ENCODE assay signal across 26 mouse cellular contexts in the genomic region with DNA sequence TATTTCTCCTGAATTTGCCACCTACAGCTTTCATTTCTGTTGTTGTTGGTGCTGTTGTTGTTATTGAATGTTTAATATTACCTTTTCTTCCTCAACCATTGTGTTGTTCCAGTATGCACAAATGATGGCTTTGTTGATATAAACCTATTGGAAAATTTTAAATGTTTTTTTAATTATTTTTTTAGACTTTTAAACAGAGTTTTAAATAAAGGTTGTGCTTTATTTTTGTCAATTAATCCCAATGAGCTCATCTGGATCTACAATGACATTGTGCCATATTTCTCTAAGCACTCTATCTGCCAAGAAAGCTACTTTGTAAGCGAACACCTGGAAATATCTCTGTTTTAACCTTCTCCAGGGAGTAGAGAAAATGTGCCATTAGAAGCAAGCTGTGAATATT. TPM values are rescaled to one million over a fixed set of nuclear protein-coding genes. Genes with fewer than 3 reads are reported as not detected.
DNase-seq lines count a peak whose midpoint lies in the region; ATAC-seq and TF ChIP-seq lines count a peak whose summit lies in the region.
"Had no signal": no experiment of that assay in that cellular context is flagged by ENCODE, and none has a peak within 500 bp of the region (broad histone marks: within the 10 kb centered on the region; RNA-seq: fewer than 3 reads in every experiment).

Olfr1178 (plus strand) TSS at position 301 of the 400 bp plus-strand sequence.

- no peak within 1 kb of the TSS for H3K9ac ChIP-seq in limb, embryonic 14.5 days (ENCODE audit: low read depth, low read length, severe bottlenecking)

- TF ChIP-seq POLR2A in limb, embryonic 14.5 days (IDR thresholded peaks at IDR 0.05; ENCODE audit: borderline replicate concordance, extremely low read depth, insufficient read depth, insufficient read length): no peak
- TF ChIP-seq POLR2A in bone marrow, adult 2 months (IDR thresholded peaks at IDR 0.05; ENCODE audit: borderline replicate concordance, control insufficient read depth, low read depth, low read length): no peak

- H3K4me2 ChIP-seq in limb, embryonic 14.5 days (replicated peaks; ENCODE audit: low read depth, low read length, severe bottlenecking): no peak within 1 kb of the TSS

- no peak for ATAC-seq in limb, embryonic 14.5 days (ENCODE audit: low FRiP score, low read depth)
- ATAC-seq: activated CD4-positive, CD25-positive, alpha-beta regulatory T cell, adult 4 months; CD4-positive, CD25-positive, alpha-beta regulatory T cell, adult 4 months; Patski had no signal

- H3K36me3 ChIP-seq in limb, embryonic 14.5 days (ENCODE audit: control insufficient read depth, insufficient read depth, low read length): no peaks in the 10 kb centered on the region
- H3K36me3 ChIP-seq in limb, embryonic 10.5 days: no peaks in the 10 kb centered on the region
- H3K36me3 ChIP-seq: G1E had no signal

- H3K27ac ChIP-seq in limb, embryonic 14.5 days (replicated peaks; ENCODE audit: low read depth, low read length): no peak within 1 kb of the TSS
- no peak within 1 kb of the TSS for H3K27ac ChIP-seq in limb, embryonic 10.5 days
- no peak within 1 kb of the TSS for H3K27ac ChIP-seq in bone marrow, adult 2 months (ENCODE audit: control insufficient read depth, insufficient read depth, low read depth, low read length, poor library complexity)

- TF ChIP-seq CTCF in bone marrow, adult 2 months (IDR thresholded peaks at IDR 0.05; ENCODE audit: control insufficient read depth, insufficient read depth, low read length): no peak

- DNase-seq in limb, embryonic 14.5 days (ENCODE audit: low spot score): peak; percentile 51
- DNase-seq in limb, embryonic 10.5 days (ENCODE audit: low spot score): no peak
- no peak for DNase-seq in adrenal gland, adult 18-20 months (ENCODE audit: low spot score in 2 of 2)
- DNase-seq: adrenal gland, adult 2 months; adrenal gland, adult 8-10 months; adrenal gland, postnatal 10 days; adrenal gland, postnatal 14 days; adrenal gland, postnatal 25 days; adrenal gland, postnatal 36 days; B cell, adult 2 months; cerebellum, adult 11 months; cerebellum, adult 11-12 months; cerebellum, adult 18-20 months; cerebellum, adult 2 months; cerebellum, adult 8-10 months had no signal

- no peaks in the 10 kb centered on the region for H3K4me1 ChIP-seq in limb, embryonic 14.5 days (ENCODE audit: control insufficient read depth, insufficient read depth, low read length)
- H3K4me1 ChIP-seq in limb, embryonic 10.5 days: no peaks in the 10 kb centered on the region
- H3K4me1 ChIP-seq in bone marrow, adult 2 months (ENCODE audit: control insufficient read depth, insufficient read depth, low read length): no peaks in the 10 kb centered on the region

- H3K4me3 ChIP-seq in limb, embryonic 14.5 days (replicated peaks; ENCODE audit: low read length): no peak within 1 kb of the TSS
- no peak within 1 kb of the TSS for H3K4me3 ChIP-seq in limb, embryonic 10.5 days
- no peak within 1 kb of the TSS for H3K4me3 ChIP-seq in bone marrow, adult 2 months (replicated peaks; ENCODE audit: control insufficient read depth, low read depth, low read length)

- no peaks in the 10 kb centered on the region for H3K27me3 ChIP-seq in limb, embryonic 14.5 days (ENCODE audit: control insufficient read depth, insufficient read depth, low read length)
- no peaks in the 10 kb centered on the region for H3K27me3 ChIP-seq in limb, embryonic 10.5 days (ENCODE audit: low read depth, poor library complexity, severe bottlenecking)
- H3K27me3 ChIP-seq: CH12.LX, Patski had no signal

- H3K9me3 ChIP-seq in limb, embryonic 14.5 days (ENCODE audit: control insufficient read depth, low read length): no peaks in the 10 kb centered on the region
- no peaks in the 10 kb centered on the region for H3K9me3 ChIP-seq in limb, embryonic 10.5 days (replicated peaks)

- WGBS in limb, embryonic 14.5 days: 60% methylated on average over 1 of the region's 1 CpGs
- WGBS in limb, embryonic 10.5 days: 90% methylated on average over 1 of the region's 1 CpGs
- 63% methylated on average over 1 of the region's 1 CpGs for WGBS in bone marrow, adult 2 months

RNA-seq across cellular contexts. Expression of gene Olfr1178, which starts in this region (rescaled TPM):
- polyA plus RNA-seq in limb, embryonic 14.5 days (2012; rRNA removed): 0.08 TPM in 1 of 2 replicates, not detected in the other
- not detected in 2 replicates for polyA plus RNA-seq in limb, embryonic 14.5 days (2014; fragmentation: Nextera tagmentation; extraction: Ambion mirVana)
- not detected in 2 replicates for polyA plus RNA-seq in limb, embryonic 10.5 days (2016; fragmentation: Nextera tagmentation; extraction: Ambion mirVana)
- 20.4 and 30.3 TPM in 2 replicates for polyA plus RNA-seq in bone marrow, adult 2 months (2011; ENCODE audit: insufficient read depth, insufficient read length, low replicate concordance, missing spikeins)
- not detected for total RNA-seq in adrenal gland, adult 18-20 months (2021)
- total RNA-seq: adrenal gland, adult 2 months; adrenal gland, adult 8-10 months; adrenal gland, postnatal 10 days; adrenal gland, postnatal 14 days; adrenal gland, postnatal 25 days; adrenal gland, postnatal 36 days; adrenal gland, postnatal 4 days; CH12.LX; ES-E14; MEL had no signal
- polyA plus RNA-seq: activated CD4-positive, CD25-positive, alpha-beta regulatory T cell, adult 4 months; adrenal gland, adult 2 months; brain, embryonic 14.5 days; C2C12; cerebellum, adult 2 months; G1E; Patski had no signal

Comparison
In these comparisons a context has a peak if more than half of its experiments do, and no peak if none do; other contexts are left out.
1. RNA of gene Olfr1178 (polyA plus RNA-seq): 20.4 to 30.3 TPM in bone marrow, adult 2 months; 0.08 TPM in limb, embryonic 14.5 days and not detected in limb, embryonic 10.5 days; every median in the first group is over 10 times any median in the second.
2. Peak in DNase-seq in limb, embryonic 14.5 days; RNA of the gene not detected or under 1 TPM.